Mouse (Mus musculus) yolk sac, embryonic 10.5 days (tissue): ENCODE data around the gene S100a1.
A peak's percentile ranks its signal among the peaks of the same experiment; 100 is the strongest.

Experiments used
- DNase-seq: peaks from one replicate; pipeline ENCODE4 v3.0.0-alpha.2; 2017; ENCODE audit warnings: low spot score

The S100a1 gene

DNA sequence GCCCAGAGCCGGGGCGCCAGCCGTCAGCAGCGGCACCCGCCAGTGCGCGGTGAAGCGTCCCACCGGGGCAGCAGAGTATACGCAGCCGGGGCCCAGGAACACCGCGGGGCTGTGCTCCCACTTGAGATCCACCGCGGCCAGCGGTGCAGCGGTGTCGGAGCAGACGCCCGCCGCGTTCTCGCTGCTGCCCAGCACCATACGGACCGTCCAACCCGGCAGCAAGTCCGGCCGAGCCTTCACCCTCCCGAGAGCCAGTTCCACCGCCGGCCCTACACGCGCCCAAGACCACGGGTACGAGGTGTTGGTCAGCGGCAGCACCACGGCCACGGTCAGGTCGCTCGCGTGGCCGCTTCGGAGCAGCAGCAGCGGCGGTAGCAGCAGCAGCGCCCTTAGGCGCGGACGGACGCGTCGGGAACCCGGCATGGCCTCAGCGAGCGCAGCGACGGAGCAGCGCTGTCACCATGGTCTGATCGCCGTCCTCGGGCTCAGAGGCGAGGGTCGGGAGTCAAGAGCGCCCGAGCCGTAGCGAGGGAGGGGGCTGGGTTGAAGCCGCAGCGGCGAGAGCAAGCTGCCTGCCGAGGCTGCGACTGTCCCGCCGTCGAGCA lies 49.0 kb downstream of the S100a1 start:
- DNase-seq: peak; percentile 63

DNA sequence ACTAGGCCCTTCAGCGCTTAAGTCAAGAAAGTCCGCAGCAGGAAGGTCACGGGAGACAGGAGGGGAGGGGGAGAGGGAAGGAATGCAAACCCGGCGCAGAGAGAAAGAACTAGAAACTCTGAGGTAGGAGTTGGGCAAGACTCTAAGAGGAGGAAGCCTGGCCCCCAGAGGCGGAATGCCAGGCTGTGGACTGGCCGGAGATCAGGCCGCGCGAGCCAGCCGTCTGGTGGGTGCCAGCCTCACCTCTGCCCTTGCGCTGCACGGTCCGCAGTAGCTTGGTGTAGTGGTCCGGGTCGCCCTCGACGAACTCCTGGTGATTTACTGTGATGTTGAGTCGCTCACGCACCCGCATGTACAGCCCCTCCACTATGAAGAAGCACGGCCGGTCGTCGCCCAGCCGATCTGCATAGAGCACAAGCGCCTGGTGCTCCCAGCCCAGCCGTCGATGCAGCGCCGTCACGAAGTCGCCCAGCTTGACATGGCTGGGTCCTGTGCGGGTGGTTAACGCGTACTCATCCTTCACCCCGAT lies 49.6 kb downstream of the S100a1 start:
- peak; percentile 78 for DNase-seq

GRCm38 (mm10) chr3:90462579-90462978 lies 51.6 kb downstream of the S100a1 start:
- no peak for DNase-seq

- no peak for DNase-seq
Measured at GRCm38 (mm10) chr3:90461935-90462334, 52.3 kb downstream of the S100a1 start.
